Mouse (Mus musculus) MEL (cell line): ENCODE measurements at regions not wholly inside any gene's neighbourhood (a gene's known extent, or its start where the extent isn't known, plus 50 kb on each side); places are given as distances from the start of the nearest gene placed in this dataset.

Source experiments
- DNase-seq: peaks from one replicate; pipeline ENCODE4 v3.0.0; 2011; ENCODE audit warnings: low read depth, low spot score
- H3K27ac ChIP-seq: 2 replicates; pipeline ENCODE4 v1.5.1; 2012; ENCODE audit warnings: low read depth, mild to moderate bottlenecking, control low read depth, low read length, moderate library complexity; ENCODE audit not compliant: control insufficient read depth
- H3K27me3 ChIP-seq, 2 experiments: fragments of 150-350 bp in 1 of 2; sonication (generic) in 1 of 2; 2 replicates each; pipeline ENCODE4 v1.6.1; 2012; ENCODE audit warnings: low read length in 2 of 2, mild to moderate bottlenecking in 2 of 2, improper control_type of control experiment in 1 of 2, moderate library complexity in 1 of 2; ENCODE audit not compliant: insufficient read depth in 2 of 2, control insufficient read depth in 1 of 2
- H3K36me3 ChIP-seq, 2 experiments: 2 replicates each; pipeline ENCODE4 v1.6.1; 2012 to 2014; ENCODE audit warnings: low read length in 2 of 2, improper control_type of control experiment in 1 of 2, inconsistent platforms in 1 of 2, mild to moderate bottlenecking in 1 of 2; ENCODE audit not compliant: insufficient read depth in 2 of 2, control insufficient read depth in 1 of 2
- H3K4me1 ChIP-seq, 2 experiments: fragments of 150-350 bp in 1 of 2; sonication (generic) in 1 of 2; 2 replicates each; pipeline ENCODE4 v1.6.1; 2012; ENCODE audit warnings: low read length in 2 of 2, improper control_type of control experiment in 1 of 2, mild to moderate bottlenecking in 1 of 2; ENCODE audit not compliant: insufficient read depth in 2 of 2, control insufficient read depth in 1 of 2
- H3K4me3 ChIP-seq, 2 experiments: fragments of 150-350 bp in 1 of 2; sonication (generic) in 1 of 2; 2 replicates each; pipeline ENCODE4 v1.5.1; 2012; ENCODE audit warnings: low read depth in 2 of 2, low read length in 2 of 2, mild to moderate bottlenecking in 2 of 2, moderate library complexity in 2 of 2, control low read depth in 1 of 2, improper control_type of control experiment in 1 of 2; ENCODE audit not compliant: control insufficient read depth in 1 of 2, insufficient read depth in 1 of 2
- H3K79me2 ChIP-seq: 2 replicates; pipeline ENCODE4 v1.6.1; 2012; ENCODE audit warnings: mild to moderate bottlenecking, low read length, moderate library complexity; ENCODE audit not compliant: control insufficient read depth, poor library complexity, insufficient read depth
- H3K9ac ChIP-seq: 2 replicates; pipeline ENCODE4 v1.6.1; 2012; ENCODE audit warnings: low read depth, mild to moderate bottlenecking, control low read depth, low read length, moderate library complexity; ENCODE audit not compliant: control insufficient read depth, poor library complexity, severe bottlenecking
- H3K9me3 ChIP-seq: fragments of 150-350 bp; sonication (generic); replicated peaks from 2 replicates; pipeline ENCODE4 v1.6.1; 2012; ENCODE audit warnings: mild to moderate bottlenecking, low read length, improper control_type of control experiment, moderate library complexity; ENCODE audit not compliant: insufficient read depth
- CHD1 ChIP-seq: IDR thresholded peaks from 2 replicates; pipeline ENCODE4 v1.6.1; 2012; ENCODE audit warnings: low read depth, mild to moderate bottlenecking, inconsistent platforms, low read length, improper control_type of control experiment
- CHD2 ChIP-seq: IDR thresholded peaks from 2 replicates; pipeline ENCODE4 v1.6.1; 2011; ENCODE audit warnings: low read length, improper control_type of control experiment
- E2F4 ChIP-seq: IDR thresholded peaks from 2 replicates; pipeline ENCODE4 v1.6.1; 2011; ENCODE audit warnings: low read depth, low read length, improper control_type of control experiment, borderline replicate concordance
- ETS1 ChIP-seq: IDR thresholded peaks from 2 replicates; pipeline ENCODE4 v1.6.1; 2012; ENCODE audit warnings: low read depth, mild to moderate bottlenecking, inconsistent platforms, low read length, improper control_type of control experiment, moderate library complexity
- GABPA ChIP-seq: IDR thresholded peaks from 2 replicates; pipeline ENCODE4 v1.6.1; 2012; ENCODE audit warnings: low read depth, mild to moderate bottlenecking, inconsistent platforms, low read length, improper control_type of control experiment, moderate library complexity
- HCFC1 ChIP-seq: IDR thresholded peaks from 2 replicates; pipeline ENCODE4 v1.6.1; 2012; ENCODE audit warnings: low read depth, mild to moderate bottlenecking, inconsistent platforms, low read length, improper control_type of control experiment, moderate library complexity
- KAT2A ChIP-seq: conservative IDR thresholded peaks from 2 replicates; pipeline ENCODE4 v1.6.1; 2012; ENCODE audit warnings: low read depth, low read length, improper control_type of control experiment, inconsistent platforms
- MAX ChIP-seq: IDR thresholded peaks from 2 replicates; pipeline ENCODE4 v1.6.1; 2011; ENCODE audit warnings: low read length, improper control_type of control experiment
- MAZ ChIP-seq: IDR thresholded peaks from 2 replicates; pipeline ENCODE4 v1.6.1; 2012; ENCODE audit warnings: low read depth, mild to moderate bottlenecking, inconsistent platforms, low read length, improper control_type of control experiment
- MEF2A ChIP-seq: IDR thresholded peaks from 2 replicates; pipeline ENCODE4 v1.6.1; 2014; ENCODE audit warnings: low read depth, mild to moderate bottlenecking, inconsistent platforms, low read length, improper control_type of control experiment; ENCODE audit not compliant: poor library complexity, insufficient replicate concordance, severe bottlenecking; ENCODE audit errors: extremely low read depth
- MYB ChIP-seq: IDR thresholded peaks from 2 replicates; pipeline ENCODE4 v1.6.1; 2011; ENCODE audit warnings: mild to moderate bottlenecking, low read depth, low read length, improper control_type of control experiment
- NELFE ChIP-seq: IDR thresholded peaks from 2 replicates; pipeline ENCODE4 v1.6.1; 2011; ENCODE audit warnings: low read depth, low read length, improper control_type of control experiment
- POLR2A ChIP-seq, 2 experiments: IDR thresholded peaks; 2 replicates each; pipeline ENCODE4 v1.6.1; 2011 to 2012; ENCODE audit warnings: low read length in 2 of 2, mild to moderate bottlenecking in 2 of 2, control low read depth in 1 of 2, improper control_type of control experiment in 1 of 2, low read depth in 1 of 2, moderate library complexity in 1 of 2; ENCODE audit not compliant: control insufficient read depth in 1 of 2, insufficient read depth in 1 of 2, poor library complexity in 1 of 2
- POLR2AphosphoS5 ChIP-seq: IDR thresholded peaks from 2 replicates; pipeline ENCODE4 v1.6.1; 2012; ENCODE audit warnings: low read depth, borderline replicate concordance, mild to moderate bottlenecking, inconsistent platforms, low read length, moderate library complexity, mixed read lengths
- RAD21 ChIP-seq: IDR thresholded peaks from 2 replicates; pipeline ENCODE4 v1.6.1; 2011; ENCODE audit warnings: mild to moderate bottlenecking, low read depth, low read length, improper control_type of control experiment
- RCOR1 ChIP-seq: IDR thresholded peaks from 2 replicates; pipeline ENCODE4 v1.6.1; 2012; ENCODE audit warnings: low read depth, mild to moderate bottlenecking, inconsistent platforms, low read length, improper control_type of control experiment
- SMC3 ChIP-seq: IDR thresholded peaks from 2 replicates; pipeline ENCODE4 v1.6.1; 2011; ENCODE audit warnings: low read depth, low read length, improper control_type of control experiment
- TAL1 ChIP-seq: IDR thresholded peaks from 2 replicates; pipeline ENCODE4 v1.6.1; 2012; ENCODE audit warnings: mild to moderate bottlenecking, inconsistent platforms, low read length, moderate library complexity, mixed read lengths
- TBP ChIP-seq: IDR thresholded peaks from 2 replicates; pipeline ENCODE4 v1.8.0; 2011; ENCODE audit warnings: low read depth, low read length, improper control_type of control experiment
- TCF12 ChIP-seq: IDR thresholded peaks from 2 replicates; pipeline ENCODE4 v1.6.1; 2014; ENCODE audit warnings: low read depth, mild to moderate bottlenecking, inconsistent platforms, low read length, improper control_type of control experiment, moderate library complexity
- USF2 ChIP-seq, 2 experiments: IDR thresholded peaks; 2 replicates each; pipeline ENCODE4 v1.6.1; 2011 to 2012; ENCODE audit warnings: improper control_type of control experiment in 2 of 2, low read length in 2 of 2, borderline replicate concordance in 1 of 2, inconsistent platforms in 1 of 2, low read depth in 1 of 2, mild to moderate bottlenecking in 1 of 2; ENCODE audit not compliant: insufficient read depth in 1 of 2
- ZC3H11A ChIP-seq: IDR thresholded peaks from 2 replicates; pipeline ENCODE4 v1.6.1; 2012; ENCODE audit warnings: low read depth, mild to moderate bottlenecking, inconsistent platforms, low read length, improper control_type of control experiment
- ZKSCAN1 ChIP-seq: IDR thresholded peaks from 2 replicates; pipeline ENCODE4 v1.6.1; 2012; ENCODE audit warnings: low read depth, mild to moderate bottlenecking, inconsistent platforms, low read length, improper control_type of control experiment, moderate library complexity
- ZMIZ1 ChIP-seq: IDR thresholded peaks from 2 replicates; pipeline ENCODE4 v1.6.1; 2012; ENCODE audit warnings: low read depth, mild to moderate bottlenecking, inconsistent platforms, low read length, improper control_type of control experiment, moderate library complexity
- ZNF384 ChIP-seq: IDR thresholded peaks from 2 replicates; pipeline ENCODE4 v1.6.1; 2012; ENCODE audit warnings: low read depth, mild to moderate bottlenecking, inconsistent platforms, low read length, improper control_type of control experiment

GRCm38 (mm10) chr15:54114096-54114512 lies 229.4 kb downstream of the Gm7489 start:
- Histone ChIP-seq H3K36me3 (no peaks in the 10 kb centered on the region), H3K79me2 (no peaks in the 10 kb centered on the region), H3K27ac (no peak overlapping the region), H3K4me1 (no peaks in the 10 kb centered on the region), H3K9me3 (no peaks in the 10 kb centered on the region), H3K9ac (no peak overlapping the region), H3K4me3 (no peak overlapping the region), H3K27me3 (no peaks in the 10 kb centered on the region)
- TF ChIP-seq ZKSCAN1: no peak
- TF ChIP-seq POLR2A (IDR thresholded peaks at IDR 0.05; ENCODE audit: control insufficient read depth in 1 of 2, insufficient read depth in 1 of 2, low read depth in 1 of 2, low read length in 2 of 2, poor library complexity in 1 of 2): no peak
- TF ChIP-seq POLR2AphosphoS5: no peak
- TF ChIP-seq TAL1: no peak
- no peak for TF ChIP-seq HCFC1
- no peak for TF ChIP-seq RAD21
- no peak for TF ChIP-seq TBP
- TF ChIP-seq ETS1: no peak
- no peak for TF ChIP-seq GABPA
- no peak for TF ChIP-seq E2F4
- no peak for TF ChIP-seq RCOR1
- no peak for TF ChIP-seq ZMIZ1
- no peak for TF ChIP-seq MEF2A
- no peak for TF ChIP-seq TCF12
- TF ChIP-seq USF2 (IDR thresholded peaks at IDR 0.05; ENCODE audit: borderline replicate concordance in 1 of 2, insufficient read depth in 1 of 2, low read depth in 1 of 2, low read length in 2 of 2): no peak
- no peak for TF ChIP-seq MAZ
- TF ChIP-seq NELFE: no peak
- TF ChIP-seq KAT2A: no peak
- TF ChIP-seq SMC3: no peak
- no peak for DNase-seq

GRCm38 (mm10) chr15:54117967-54118538 lies 233.3 kb downstream of the Gm7489 start:
- no peaks in the 10 kb centered on the region for H3K9me3 ChIP-seq
- H3K27me3 ChIP-seq: no peaks in the 10 kb centered on the region
- no peak for TF ChIP-seq CHD1
- TF ChIP-seq TAL1: no peak
- no peak for TF ChIP-seq CHD2
- no peak for TF ChIP-seq TBP
- TF ChIP-seq ZC3H11A: no peak
- TF ChIP-seq MYB: no peak
- no peak for TF ChIP-seq MAX
- no peak for TF ChIP-seq ZNF384
- TF ChIP-seq, all 39 proteins: peak for 0
- H3K36me3 ChIP-seq: no peaks in the 10 kb centered on the region
- H3K4me3 ChIP-seq: no peak overlapping the region
- H3K9ac ChIP-seq: no peak overlapping the region
- H3K79me2 ChIP-seq: no peaks in the 10 kb centered on the region
- DNase-seq: no peak
- H3K4me1 ChIP-seq: no peaks in the 10 kb centered on the region
- no peak overlapping the region for H3K27ac ChIP-seq
